ENCODE assay signal across 30 mouse cellular contexts in genomic region chr15:81260208-81260607, GRCm38 (mm10). TPM values are rescaled to one million over a fixed set of nuclear protein-coding genes. Genes with fewer than 3 reads are reported as not detected.
DNase-seq lines count a peak whose midpoint lies in the region; ATAC-seq and TF ChIP-seq lines count a peak whose summit lies in the region.
"Had no signal": no experiment of that assay in that cellular context is flagged by ENCODE, and none has a peak within 500 bp of the region (broad histone marks: within the 10 kb centered on the region; RNA-seq: fewer than 3 reads in every experiment).

No protein-coding gene starts in this region.

- ATAC-seq in liver, embryonic 16.5 days (ENCODE audit: low read depth): peak; percentile 43; the same call in 1 of the 2 replicates
- ATAC-seq in liver, embryonic 11.5 days (replicated peaks; ENCODE audit: low FRiP score): no peak
- ATAC-seq in intestine, embryonic 15.5 days: peak; percentile 63; the same call in 1 of the 2 replicates
- ATAC-seq: activated CD4-positive, CD25-positive, alpha-beta regulatory T cell, adult 4 months; forebrain, embryonic 13.5 days; forebrain, embryonic 16.5 days had no signal

- no peaks in the 10 kb centered on the region for H3K36me3 ChIP-seq in liver, embryonic 16.5 days (ENCODE audit: control insufficient read depth, insufficient read depth)
- no peaks in the 10 kb centered on the region for H3K36me3 ChIP-seq in liver, embryonic 11.5 days (ENCODE audit: control insufficient read depth, insufficient read depth, low read length)
- H3K36me3 ChIP-seq in intestine, embryonic 15.5 days: no peaks in the 10 kb centered on the region
- no peaks in the 10 kb centered on the region for H3K36me3 ChIP-seq in small intestine, adult 2 months (ENCODE audit: control insufficient read depth, insufficient read depth, low read length)
- H3K36me3 ChIP-seq: embryonic facial prominence, embryonic 10.5 days; embryonic facial prominence, embryonic 13.5 days; forebrain, embryonic 10.5 days; G1E; hindbrain, embryonic 12.5 days; hindbrain, embryonic 15.5 days had no signal

- no peak overlapping the region for H3K9ac ChIP-seq in liver, embryonic 16.5 days (ENCODE audit: low read depth, low read length)
- H3K9ac ChIP-seq in liver, embryonic 11.5 days (ENCODE audit: low read depth, low read length): no peak overlapping the region
- H3K9ac ChIP-seq in intestine, embryonic 15.5 days: no peak overlapping the region
- H3K9ac ChIP-seq: embryonic facial prominence, embryonic 13.5 days; forebrain, embryonic 13.5 days; hindbrain, embryonic 12.5 days; hindbrain, embryonic 15.5 days had no signal

- H3K27me3 ChIP-seq in liver, embryonic 16.5 days (ENCODE audit: control insufficient read depth, insufficient read depth, low read depth, low read length): no peaks in the 10 kb centered on the region
- H3K27me3 ChIP-seq in liver, embryonic 11.5 days (replicated peaks; ENCODE audit: control insufficient read depth, insufficient read depth, low read length): no peaks in the 10 kb centered on the region
- no peaks in the 10 kb centered on the region for H3K27me3 ChIP-seq in intestine, embryonic 15.5 days (replicated peaks)
- no peaks in the 10 kb centered on the region for H3K27me3 ChIP-seq in small intestine, adult 2 months (ENCODE audit: control insufficient read depth, insufficient read depth, low read length)
- H3K27me3 ChIP-seq: CH12.LX; embryonic facial prominence, embryonic 13.5 days; forebrain, embryonic 13.5 days; hindbrain, embryonic 12.5 days; hindbrain, embryonic 15.5 days had no signal

- no peaks in the 10 kb centered on the region; the same call in 1 of the 2 replicates for H3K4me1 ChIP-seq in liver, embryonic 16.5 days (ENCODE audit: control insufficient read depth, low read depth, low read length)
- H3K4me1 ChIP-seq in liver, embryonic 11.5 days (replicated peaks; ENCODE audit: control insufficient read depth, insufficient read depth, low read length): no peaks in the 10 kb centered on the region
- 0 out of 2 replicates have a peak, but pooled peaks cover 5% of the 10 kb centered on the region for H3K4me1 ChIP-seq in intestine, embryonic 15.5 days (replicated peaks)
- peaks cover 2% of the 10 kb centered on the region; the same call in 1 of the 2 replicates for H3K4me1 ChIP-seq in small intestine, adult 2 months (ENCODE audit: control insufficient read depth, insufficient read depth, insufficient read length, low read length)

- TF ChIP-seq POLR2A in small intestine, adult 2 months (IDR thresholded peaks at IDR 0.05; ENCODE audit: low read depth, low read length): no peak

- no peak for TF ChIP-seq CTCF in small intestine, adult 2 months (IDR thresholded peaks at IDR 0.05; ENCODE audit: extremely low read depth, insufficient read length, insufficient replicate concordance, low read depth, low read length)

- H3K27ac ChIP-seq in liver, embryonic 16.5 days (ENCODE audit: low read length): no peak overlapping the region
- no peak overlapping the region for H3K27ac ChIP-seq in liver, embryonic 11.5 days (ENCODE audit: low read depth, low read length)
- no peak overlapping the region for H3K27ac ChIP-seq in intestine, embryonic 15.5 days
- peak overlapping the region; percentile 47; the same call in 1 of the 2 replicates for H3K27ac ChIP-seq in small intestine, adult 2 months (ENCODE audit: insufficient read depth, low read depth, low read length)
- H3K27ac ChIP-seq: embryonic facial prominence, embryonic 10.5 days; embryonic facial prominence, embryonic 13.5 days; forebrain, embryonic 10.5 days; forebrain, embryonic 13.5 days; hindbrain, embryonic 12.5 days; hindbrain, embryonic 15.5 days had no signal

- WGBS in liver, embryonic 16.5 days (ENCODE audit: insufficient replicate concordance): 64% methylated on average over 9 of the region's 9 CpGs
- 74% methylated on average over 9 of the region's 9 CpGs for WGBS in liver, embryonic 11.5 days
- 63% methylated on average over 9 of the region's 9 CpGs for WGBS in intestine, embryonic 15.5 days
- WGBS in small intestine, adult 2 months: 48% methylated on average over 9 of the region's 9 CpGs

- no peak overlapping the region for H3K4me3 ChIP-seq in liver, embryonic 16.5 days (ENCODE audit: low read depth, low read length)
- H3K4me3 ChIP-seq in liver, embryonic 11.5 days (ENCODE audit: low read depth, low read length): no peak overlapping the region
- no peak overlapping the region for H3K4me3 ChIP-seq in intestine, embryonic 15.5 days (replicated peaks)
- H3K4me3 ChIP-seq in small intestine, adult 2 months (ENCODE audit: low read depth, low read length): no peak overlapping the region
- H3K4me3 ChIP-seq: embryonic facial prominence, embryonic 10.5 days; embryonic facial prominence, embryonic 13.5 days; forebrain, embryonic 10.5 days; forebrain, embryonic 13.5 days; hindbrain, embryonic 12.5 days; hindbrain, embryonic 15.5 days had no signal

- no peak overlapping the region for H3K4me2 ChIP-seq in liver, embryonic 16.5 days (ENCODE audit: low read depth, low read length)
- H3K4me2 ChIP-seq in liver, embryonic 11.5 days: no peak overlapping the region
- H3K4me2 ChIP-seq in intestine, embryonic 15.5 days (replicated peaks): no peak overlapping the region
- H3K4me2 ChIP-seq: embryonic facial prominence, embryonic 13.5 days; forebrain, embryonic 13.5 days; heart, embryonic 11.5 days; hindbrain, embryonic 12.5 days; hindbrain, embryonic 15.5 days had no signal

- H3K9me3 ChIP-seq in liver, embryonic 16.5 days (replicated peaks; ENCODE audit: control insufficient read depth, low read length): no peaks in the 10 kb centered on the region
- no peaks in the 10 kb centered on the region for H3K9me3 ChIP-seq in liver, embryonic 11.5 days (ENCODE audit: control insufficient read depth, low read length)
- H3K9me3 ChIP-seq in intestine, embryonic 15.5 days: no peaks in the 10 kb centered on the region
- H3K9me3 ChIP-seq: embryonic facial prominence, embryonic 10.5 days; embryonic facial prominence, embryonic 13.5 days; forebrain, embryonic 10.5 days; forebrain, embryonic 13.5 days; G1E; hindbrain, embryonic 12.5 days; hindbrain, embryonic 15.5 days had no signal

- no peak for DNase-seq in liver, embryonic 11.5 days (ENCODE audit: low spot score)
- DNase-seq in Muller cell, postnatal 12 days (ENCODE audit: inconsistent ontology term): no peak
- DNase-seq in ovary, postnatal 10 days (ENCODE audit: low spot score): no peak
- DNase-seq: adrenal gland, adult 8-10 months; adrenal gland, postnatal 25 days; B cell, adult 2 months; cerebellum, adult 11-12 months; cerebellum, adult 8-10 months; cerebellum, postnatal 10 days; cerebellum, postnatal 36 days; embryo, embryonic 11 days; gastrocnemius, postnatal 10 days; gastrocnemius, postnatal 36 days; heart, adult 11 months had no signal

RNA-seq across cellular contexts. Expression of gene Mchr1, which starts 24.9 kb away (rescaled TPM):
- 0.19 TPM in 1 of 2 replicates, not detected in the other for polyA plus RNA-seq in liver, embryonic 16.5 days (2015; fragmentation: Nextera tagmentation; extraction: Ambion mirVana)
- polyA plus RNA-seq in liver, embryonic 11.5 days (2014; fragmentation: Nextera tagmentation; extraction: Ambion mirVana): 0.12 and 0.29 TPM in 2 replicates
- 0.88 and 1.0 TPM in 2 replicates for polyA plus RNA-seq in intestine, embryonic 15.5 days (2015; fragmentation: Nextera tagmentation; extraction: Ambion mirVana)
- polyA plus RNA-seq in small intestine, adult 2 months (2012; rRNA removed): 0.32 and 0.71 TPM in 2 replicates
- polyA plus RNA-seq: forebrain, embryonic 10.5 days; G1E; heart, embryonic 11.5 days; heart, embryonic 14.5 days; heart, postnatal 0 days had no signal
